Mouse (Mus musculus): ENCODE results near the gene Usp29. TPM values are rescaled to one million over a fixed set of nuclear protein-coding genes. Genes with fewer than 3 reads are reported as not detected.
"Not testable (repeated sequence)": the region's sequence is repeated elsewhere in the genome, so short reads cannot be mapped to it uniquely, and the experiment has no call there.

Usp29 gene
- polyA plus RNA-seq, 1 experiment: 17.8 TPM

DNA sequence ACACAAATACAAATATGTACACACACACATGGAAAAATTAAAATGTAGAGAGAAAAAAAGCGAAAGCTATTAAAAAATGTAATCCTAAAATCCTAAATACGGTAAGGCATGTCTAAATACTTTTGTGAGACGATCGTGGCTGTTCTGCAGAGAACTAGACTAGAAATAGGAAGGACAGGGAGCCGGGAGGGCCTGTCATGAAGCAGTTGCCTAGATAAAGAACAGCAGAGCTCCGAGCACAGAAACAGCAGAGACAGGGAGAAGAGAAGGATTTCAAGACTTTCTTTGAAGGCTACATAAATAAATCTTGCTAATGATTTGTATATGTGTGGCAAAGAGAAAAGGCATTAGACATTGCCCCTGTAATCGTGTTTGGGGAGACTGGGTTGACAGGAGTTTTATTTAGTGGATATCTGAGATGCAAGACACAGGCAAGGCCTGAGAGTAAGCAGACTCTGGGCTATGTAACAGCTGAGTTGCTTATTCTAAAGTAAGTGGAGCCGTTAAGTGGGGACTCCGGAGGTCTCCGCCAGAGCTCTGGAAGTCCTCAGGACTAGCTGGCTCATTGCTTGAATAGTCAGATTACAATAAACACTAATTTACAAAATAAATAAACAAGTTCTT lies 14.0 kb downstream of the Usp29 start:
- 87% methylated on average over 10 of the region's 10 CpGs for WGBS
- Histone ChIP-seq H3K27ac (ENCODE audit: insufficient read depth, low read length) (no peak overlapping the region), H3K4me3 (replicated peaks; ENCODE audit: insufficient read depth, low read depth, low read length) (no peak overlapping the region), H3K27me3 (ENCODE audit: control insufficient read depth, insufficient read depth, low read length) (no peaks in the 10 kb centered on the region), H3K4me1 (ENCODE audit: control insufficient read depth, insufficient read depth, low read length) (no peaks in the 10 kb centered on the region)
- TF ChIP-seq CTCF (IDR thresholded peaks at IDR 0.05; ENCODE audit: borderline replicate concordance, insufficient read depth, low read depth, low read length): no peak
- no peak for TF ChIP-seq POLR2A (IDR thresholded peaks at IDR 0.05; ENCODE audit: borderline replicate concordance, insufficient read depth, low read length)
- no peak for DNase-seq

DNA sequence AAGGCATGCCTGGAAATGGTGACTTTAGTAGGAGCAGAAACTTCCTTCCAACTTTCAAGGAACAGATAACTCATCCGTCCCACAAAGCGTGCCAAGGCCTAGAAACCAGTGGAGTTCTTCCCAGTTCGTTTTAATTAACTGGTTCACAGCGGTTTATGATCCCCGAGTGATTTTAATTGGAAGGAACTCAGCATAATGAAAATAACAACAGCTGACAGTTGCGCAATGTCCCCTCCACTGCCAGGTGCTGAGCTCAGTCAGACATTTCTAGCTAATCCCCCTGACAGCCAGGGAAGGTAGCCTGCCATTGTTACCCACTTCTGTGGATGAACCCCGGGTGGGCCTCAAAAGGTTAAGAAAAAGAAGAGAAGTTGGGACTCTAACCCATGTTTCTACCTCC lies 18.8 kb downstream of the Usp29 start:
- Histone ChIP-seq H3K27ac (ENCODE audit: insufficient read depth, low read length) (no peak overlapping the region), H3K4me1 (ENCODE audit: control insufficient read depth, insufficient read depth, low read length) (no peaks in the 10 kb centered on the region), H3K4me3 (replicated peaks; ENCODE audit: insufficient read depth, low read depth, low read length) (no peak overlapping the region), H3K27me3 (ENCODE audit: control insufficient read depth, insufficient read depth, low read length) (no peaks in the 10 kb centered on the region)
- TF ChIP-seq POLR2A (IDR thresholded peaks at IDR 0.05; ENCODE audit: borderline replicate concordance, insufficient read depth, low read length) (no peak), CTCF (IDR thresholded peaks at IDR 0.05; ENCODE audit: borderline replicate concordance, insufficient read depth, low read depth, low read length) (no peak)
- DNase-seq: no peak
- 30% methylated on average over 7 of the region's 7 CpGs for WGBS

GRCm38 (mm10) chr7:6753440-6753839 lies 23.1 kb downstream of the Usp29 start:
- Histone ChIP-seq H3K27ac (ENCODE audit: insufficient read depth, low read length) (no peak overlapping the region), H3K4me3 (replicated peaks; ENCODE audit: insufficient read depth, low read depth, low read length) (no peak overlapping the region), H3K4me1 (ENCODE audit: control insufficient read depth, insufficient read depth, low read length) (no peaks in the 10 kb centered on the region), H3K27me3 (ENCODE audit: control insufficient read depth, insufficient read depth, low read length) (no peaks in the 10 kb centered on the region)
- no peak for TF ChIP-seq CTCF (IDR thresholded peaks at IDR 0.05; ENCODE audit: borderline replicate concordance, insufficient read depth, low read depth, low read length)
- no peak for TF ChIP-seq POLR2A (IDR thresholded peaks at IDR 0.05; ENCODE audit: borderline replicate concordance, insufficient read depth, low read length)
- WGBS: 58% methylated on average over 4 of the region's 4 CpGs
- DNase-seq: no peak

GRCm38 (mm10) chr7:6756777-6757291 lies 26.5 kb downstream of the Usp29 start:
- no peaks in the 10 kb centered on the region for H3K4me1 ChIP-seq (ENCODE audit: control insufficient read depth, insufficient read depth, low read length)
- WGBS: 76% methylated on average over 4 of the region's 4 CpGs
- no peak for TF ChIP-seq POLR2A (IDR thresholded peaks at IDR 0.05; ENCODE audit: borderline replicate concordance, insufficient read depth, low read length)
- TF ChIP-seq CTCF (IDR thresholded peaks at IDR 0.05; ENCODE audit: borderline replicate concordance, insufficient read depth, low read depth, low read length): no peak
- DNase-seq: no peak
- no peak overlapping the region for H3K4me3 ChIP-seq (replicated peaks; ENCODE audit: insufficient read depth, low read depth, low read length)
- no peaks in the 10 kb centered on the region for H3K27me3 ChIP-seq (ENCODE audit: control insufficient read depth, insufficient read depth, low read length)
- no peak overlapping the region for H3K27ac ChIP-seq (ENCODE audit: insufficient read depth, low read length)

DNA sequence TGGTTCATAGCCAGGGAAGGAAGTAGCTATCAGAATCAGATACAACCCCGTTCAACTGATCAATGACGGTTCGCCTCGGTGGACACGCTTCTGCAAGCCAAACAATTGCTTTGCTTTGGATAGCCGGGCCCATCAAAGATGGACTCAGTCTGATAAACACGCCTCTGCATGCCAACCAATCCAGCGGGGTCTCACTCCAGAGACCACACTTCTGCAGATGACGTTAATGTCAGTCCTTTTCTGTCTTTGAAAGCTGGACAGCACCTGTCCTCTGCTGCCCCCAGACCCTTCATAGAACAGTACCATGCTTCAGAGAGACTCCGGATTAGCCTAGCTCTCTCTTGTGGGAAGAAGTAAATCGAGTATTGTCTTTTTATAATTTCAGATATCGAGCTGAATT lies 29.3 kb downstream of the Usp29 start:
- 64% methylated on average over 12 of the region's 12 CpGs for WGBS
- Histone ChIP-seq H3K4me3 (replicated peaks; ENCODE audit: insufficient read depth, low read depth, low read length) (no peak overlapping the region), H3K27me3 (ENCODE audit: control insufficient read depth, insufficient read depth, low read length) (no peaks in the 10 kb centered on the region), H3K27ac (ENCODE audit: insufficient read depth, low read length) (no peak overlapping the region), H3K4me1 (ENCODE audit: control insufficient read depth, insufficient read depth, low read length) (no peaks in the 10 kb centered on the region)
- TF ChIP-seq CTCF (IDR thresholded peaks at IDR 0.05; ENCODE audit: borderline replicate concordance, insufficient read depth, low read depth, low read length): no peak
- TF ChIP-seq POLR2A (IDR thresholded peaks at IDR 0.05; ENCODE audit: borderline replicate concordance, insufficient read depth, low read length): no peak
- DNase-seq: no peak

- 42% methylated on average over 6 of the region's 6 CpGs for WGBS
- no peak for DNase-seq
- TF ChIP-seq CTCF (IDR thresholded peaks at IDR 0.05; ENCODE audit: borderline replicate concordance, insufficient read depth, low read depth, low read length): no peak
- no peak overlapping the region for H3K27ac ChIP-seq (ENCODE audit: insufficient read depth, low read length)
- H3K4me1 ChIP-seq (ENCODE audit: control insufficient read depth, insufficient read depth, low read length): no peaks in the 10 kb centered on the region
- H3K27me3 ChIP-seq (ENCODE audit: control insufficient read depth, insufficient read depth, low read length): no peaks in the 10 kb centered on the region
- no peak overlapping the region for H3K4me3 ChIP-seq (replicated peaks; ENCODE audit: insufficient read depth, low read depth, low read length)
Observed at GRCm38 (mm10) chr7:6760170-6760569, 29.8 kb downstream of the Usp29 start.

GRCm38 (mm10) chr7:6765240-6765639 lies 34.9 kb downstream of the Usp29 start:
- DNase-seq: no peak
- Histone ChIP-seq H3K4me3 (replicated peaks; ENCODE audit: insufficient read depth, low read depth, low read length) (no peak overlapping the region), H3K27me3 (ENCODE audit: control insufficient read depth, insufficient read depth, low read length) (no peaks in the 10 kb centered on the region), H3K27ac (ENCODE audit: insufficient read depth, low read length) (no peak overlapping the region), H3K4me1 (ENCODE audit: control insufficient read depth, insufficient read depth, low read length) (no peaks in the 10 kb centered on the region)
- TF ChIP-seq POLR2A (IDR thresholded peaks at IDR 0.05; ENCODE audit: borderline replicate concordance, insufficient read depth, low read length) (no peak), CTCF (IDR thresholded peaks at IDR 0.05; ENCODE audit: borderline replicate concordance, insufficient read depth, low read depth, low read length) (no peak)
- 30% methylated on average over 5 of the region's 5 CpGs for WGBS

DNA sequence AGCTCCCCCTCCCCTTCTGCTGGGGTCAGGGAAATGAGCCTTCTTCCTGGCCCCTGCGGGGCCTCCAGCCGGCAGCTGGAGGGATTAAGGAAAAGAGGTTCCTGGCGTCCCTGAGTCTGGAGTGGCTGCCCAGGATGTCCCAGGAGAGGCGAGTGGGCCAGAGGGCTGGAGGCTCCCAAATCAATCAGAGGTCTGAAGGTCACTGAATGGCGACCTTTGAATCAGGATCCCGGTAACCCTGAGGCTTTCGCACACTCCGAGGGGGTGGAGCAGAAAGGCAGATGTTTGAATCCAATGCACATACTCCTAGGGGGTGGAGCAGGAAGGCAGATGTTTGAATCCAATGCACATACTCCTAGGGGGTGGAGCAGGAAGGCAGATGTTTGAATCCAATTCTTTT lies 39.9 kb downstream of the Usp29 start:
- Histone ChIP-seq H3K27ac (ENCODE audit: insufficient read depth, low read length) (no peak overlapping the region), H3K4me3 (replicated peaks; ENCODE audit: insufficient read depth, low read depth, low read length) (no peak overlapping the region), H3K4me1 (ENCODE audit: control insufficient read depth, insufficient read depth, low read length) (peaks cover 4% of the 10 kb centered on the region; the same call in 1 of the 2 replicates), H3K27me3 (ENCODE audit: control insufficient read depth, insufficient read depth, low read length) (no peaks in the 10 kb centered on the region)
- 25% methylated on average over 8 of the region's 8 CpGs for WGBS
- no peak for TF ChIP-seq CTCF (IDR thresholded peaks at IDR 0.05; ENCODE audit: borderline replicate concordance, insufficient read depth, low read depth, low read length)
- no peak for DNase-seq

- H3K27ac ChIP-seq (ENCODE audit: insufficient read depth, low read length); H3K27me3 ChIP-seq (ENCODE audit: control insufficient read depth, insufficient read depth, low read length); H3K4me3 ChIP-seq (replicated peaks; ENCODE audit: insufficient read depth, low read depth, low read length); DNase-seq: not testable (repeated sequence)
- 87% methylated on average over 11 of the region's 11 CpGs for WGBS
- H3K4me1 ChIP-seq (ENCODE audit: control insufficient read depth, insufficient read depth, low read length): peaks cover 24% of the 10 kb centered on the region
Observed at GRCm38 (mm10) chr7:6773865-6774413, 43.6 kb downstream of the Usp29 start.

Data from cerebellum, adult 2 months (tissue).